Mouse (Mus musculus): ENCODE results near the gene Dirc2.
A peak's percentile ranks its signal among the peaks of the same experiment; 100 is the strongest.

Gene Dirc2

DNA sequence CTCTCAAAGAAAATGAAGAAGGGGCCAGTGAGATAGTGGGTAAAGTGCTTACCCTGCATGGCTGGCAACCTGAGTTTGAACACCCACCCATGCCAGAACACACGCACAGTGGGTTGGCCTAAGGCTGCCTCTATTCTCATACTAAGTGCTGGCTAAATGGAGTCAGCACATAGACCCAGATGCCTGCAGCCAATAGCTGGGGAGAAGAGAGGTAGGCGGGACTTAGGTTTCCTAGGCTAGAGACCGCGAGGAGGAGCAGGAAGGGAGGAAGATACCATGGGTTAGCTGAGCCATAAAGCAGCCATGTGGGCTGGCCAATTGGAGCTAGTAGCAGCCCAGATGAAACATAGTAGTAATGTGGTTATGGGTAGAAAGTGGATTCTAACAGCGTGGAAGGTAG is 3.4 kb upstream of the Dirc2 start:
- no peak for DNase-seq (ENCODE audit: low spot score in 2 of 2)

DNA sequence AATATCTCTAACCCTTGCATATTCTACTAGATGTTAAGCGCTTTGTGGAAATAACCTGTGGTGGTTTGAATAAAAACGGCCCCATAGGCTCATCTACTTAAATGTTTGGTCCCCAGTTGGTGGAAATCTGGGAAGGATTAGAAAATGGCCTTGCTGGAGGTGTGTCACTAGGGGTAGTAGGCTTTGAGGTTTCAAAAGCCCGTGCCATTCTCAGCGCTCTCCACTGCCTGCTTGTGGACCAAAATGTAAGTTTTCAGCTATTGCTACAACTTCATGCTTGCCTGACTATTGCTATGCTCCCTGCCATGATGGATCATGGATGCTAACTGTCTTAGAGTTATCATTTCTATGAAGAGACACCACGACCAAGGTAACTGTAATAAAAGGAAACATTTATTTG is 2.5 kb upstream of the Dirc2 start:
- no peak for DNase-seq (ENCODE audit: low spot score in 2 of 2)

DNA sequence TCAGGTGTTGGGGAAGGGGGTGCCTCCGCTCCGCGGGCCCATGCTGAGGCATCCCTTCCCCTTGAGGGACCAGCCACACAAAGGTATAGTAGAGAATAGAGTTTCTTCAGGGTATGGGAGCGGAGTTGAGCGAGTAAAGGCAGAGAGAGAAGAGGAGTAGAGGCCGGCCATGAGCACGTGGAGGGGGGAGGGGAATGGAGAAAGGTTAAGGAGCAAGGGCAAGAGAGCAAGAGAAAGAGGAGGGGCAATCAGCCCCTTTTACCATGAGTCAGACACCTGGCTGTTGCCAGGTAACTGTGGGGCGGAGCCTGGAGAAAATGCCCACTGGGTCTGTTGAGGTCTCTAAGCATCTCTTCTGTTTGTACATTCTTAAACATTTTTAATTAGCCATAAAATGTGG is 2.0 kb upstream of the Dirc2 start:
- DNase-seq (ENCODE audit: low spot score in 2 of 2), result no peak

DNA sequence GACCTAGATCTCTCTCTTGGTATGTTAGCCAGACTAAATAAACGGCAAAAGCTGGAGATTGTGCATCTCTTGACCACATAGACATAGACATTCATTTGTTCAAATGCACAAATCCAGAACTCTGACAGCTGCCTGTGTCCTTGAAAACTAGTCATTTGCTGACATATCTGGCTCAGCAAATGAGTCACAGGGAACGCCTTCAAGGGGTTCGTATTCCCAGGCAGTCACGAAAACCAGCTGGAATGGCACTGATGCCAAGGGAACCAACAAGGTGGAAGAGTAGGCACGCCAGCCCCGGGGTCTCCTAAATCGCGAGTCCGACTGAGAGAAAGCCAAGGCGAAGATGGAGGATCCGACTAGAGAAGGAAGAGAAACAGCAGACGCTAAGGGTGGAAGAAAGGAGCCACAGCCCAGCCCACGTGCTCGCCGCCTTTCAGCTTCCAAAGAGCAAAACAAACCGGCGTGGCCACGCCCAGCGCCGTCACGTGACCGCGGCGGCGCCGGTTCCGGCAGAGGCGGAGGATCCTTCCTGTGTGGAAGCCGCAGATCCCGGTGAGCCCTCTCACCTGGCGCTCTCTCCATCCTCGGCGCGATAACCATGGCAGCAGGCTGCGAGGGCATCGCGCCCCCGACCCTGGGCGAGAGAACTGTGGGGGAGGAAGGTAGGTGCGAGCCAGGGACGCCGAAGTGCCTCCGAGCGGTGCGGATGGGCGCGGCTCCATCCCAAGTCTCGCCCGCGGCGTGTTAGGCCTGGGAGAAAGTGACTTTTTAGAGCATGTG is 912 bp upstream of the Dirc2 start, which contains the start of gene Hspbap1:
Hspbap1 (plus strand) TSS at position 498 of the 780 bp plus-strand sequence.
- DNase-seq (ENCODE audit: low spot score in 2 of 2), result peak; percentile 89 to 92

DNA sequence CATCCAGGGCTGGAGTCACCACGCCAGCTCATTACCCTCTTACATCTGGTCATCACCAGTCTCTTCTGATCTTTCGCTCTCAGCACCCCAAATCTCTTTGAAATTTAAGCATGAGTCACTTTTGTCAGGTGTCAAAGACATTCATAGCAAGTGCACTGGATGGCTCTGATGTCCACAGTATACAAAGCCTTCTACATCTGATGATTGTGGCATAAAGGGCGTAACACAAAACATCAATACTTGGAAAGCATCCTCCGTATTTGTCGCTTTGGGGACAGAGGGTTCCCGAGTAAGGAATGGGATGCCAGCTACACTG is 729 bp downstream of the Dirc2 start:
- no peak for DNase-seq (ENCODE audit: low spot score in 2 of 2)

DNA sequence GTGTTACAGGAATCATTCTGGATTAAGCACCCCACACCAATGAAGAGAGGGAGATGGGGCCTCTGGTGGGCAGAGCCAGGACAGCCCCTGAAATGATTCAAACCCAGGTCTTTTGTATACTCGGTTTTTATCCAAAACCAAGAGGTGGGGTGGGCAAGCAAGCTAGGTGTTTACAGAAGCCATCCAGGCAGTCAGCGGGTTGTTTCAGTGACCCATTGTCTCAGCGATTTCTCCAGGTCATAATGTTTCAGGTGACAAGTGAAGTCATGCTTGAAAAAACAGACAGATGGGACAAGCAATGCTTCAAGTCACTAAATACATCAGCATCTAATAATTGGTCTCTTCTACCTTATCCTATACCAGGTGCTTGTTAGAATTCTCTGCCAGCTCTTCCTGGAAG is 2.8 kb downstream of the Dirc2 start:
- DNase-seq (ENCODE audit: low spot score in 2 of 2), result no peak

DNA sequence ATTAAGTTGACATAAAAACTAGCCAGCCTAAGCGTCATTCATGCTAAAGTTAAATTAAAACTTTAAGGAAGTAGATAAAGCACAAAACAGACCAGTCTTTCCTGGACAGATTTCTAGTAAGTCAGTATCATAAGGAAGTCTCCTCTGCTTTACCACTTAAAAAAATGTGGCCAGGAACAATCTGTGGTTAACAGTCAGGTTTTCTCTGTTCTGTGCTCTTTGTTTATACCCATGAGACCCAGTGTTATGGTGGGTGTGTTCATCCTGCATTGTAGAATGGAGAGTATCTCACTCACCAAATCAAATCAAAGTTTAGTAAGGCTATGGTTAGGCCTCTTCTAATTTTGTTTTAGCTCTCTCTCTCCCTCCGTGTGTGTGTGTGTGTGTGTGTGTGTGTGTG is 3.7 kb downstream of the Dirc2 start:
- no peak for DNase-seq (ENCODE audit: low spot score in 2 of 2)

DNA sequence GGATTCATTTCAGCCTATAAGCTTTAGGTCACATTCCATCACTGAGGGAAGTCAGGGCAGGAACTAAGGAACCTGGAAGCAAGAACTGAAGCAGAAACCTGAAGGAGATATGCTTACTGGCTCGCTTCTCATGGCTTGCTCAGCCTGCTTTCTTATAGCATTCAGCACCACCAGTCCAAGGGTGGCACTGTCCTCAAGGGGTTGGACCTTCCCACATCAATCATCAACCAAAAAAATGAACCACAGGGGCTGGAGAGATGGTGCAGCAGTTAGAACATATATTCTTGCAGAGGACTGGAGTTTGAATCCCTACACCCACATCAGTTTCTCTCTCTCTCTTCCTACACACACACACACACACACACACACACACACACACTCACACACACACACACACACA is 4.2 kb downstream of the Dirc2 start:
- DNase-seq (ENCODE audit: low spot score in 2 of 2), result no peak

DNA sequence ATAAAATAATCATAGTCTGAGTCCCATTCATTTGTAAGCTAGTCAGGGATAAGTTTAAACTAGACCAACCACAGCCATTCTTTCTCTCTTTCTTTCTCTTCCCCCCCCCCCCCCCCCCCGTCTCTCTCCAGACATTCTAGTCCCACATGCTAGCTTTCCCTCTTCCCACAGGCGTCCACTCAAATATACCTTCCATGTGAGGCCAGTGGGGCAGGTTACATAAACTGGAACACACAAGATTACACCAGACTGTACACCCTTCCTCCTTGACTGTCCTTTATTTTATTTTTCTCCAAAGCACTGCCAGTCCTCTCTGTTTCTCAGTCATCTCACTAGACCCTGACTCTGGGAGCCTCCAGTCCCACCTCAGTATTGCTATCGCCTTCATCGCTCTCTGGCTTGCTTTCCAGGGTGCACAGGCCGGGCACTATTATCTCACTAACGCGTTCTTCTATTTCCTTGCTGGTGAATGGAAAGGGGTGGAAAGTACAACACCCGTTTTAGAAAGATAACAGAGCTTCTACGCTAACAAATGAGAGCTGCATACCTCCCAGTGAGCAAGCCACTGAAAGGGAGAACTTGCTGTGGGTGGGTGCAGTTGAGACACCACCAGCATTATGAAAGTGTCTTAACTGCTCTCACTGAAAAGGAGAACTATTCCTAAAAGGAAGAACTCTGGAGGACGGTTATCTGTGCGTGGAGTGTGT is 5.4 kb downstream of the Dirc2 start:
- no peak for DNase-seq (ENCODE audit: low spot score in 2 of 2)

DNA sequence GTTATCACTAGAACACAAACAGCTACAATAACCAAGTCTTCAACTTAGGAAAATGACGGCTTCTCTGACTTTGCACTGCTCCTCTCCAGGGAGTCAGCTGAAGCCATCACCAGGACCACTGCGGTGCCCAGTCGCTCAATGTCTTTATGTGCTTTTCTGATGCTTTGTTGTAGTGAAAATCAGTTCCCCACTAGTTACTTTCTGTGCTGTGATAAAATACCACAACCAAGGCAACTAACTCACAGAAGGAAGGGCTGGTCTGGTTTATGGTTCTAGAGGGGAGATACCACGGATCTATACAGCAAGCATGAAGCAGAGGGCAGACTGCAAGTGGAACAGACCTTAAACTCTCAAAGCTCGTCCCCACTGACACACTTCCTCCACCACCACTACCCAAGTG is 9.8 kb downstream of the Dirc2 start:
- DNase-seq (ENCODE audit: low spot score in 2 of 2), result no peak

DNA sequence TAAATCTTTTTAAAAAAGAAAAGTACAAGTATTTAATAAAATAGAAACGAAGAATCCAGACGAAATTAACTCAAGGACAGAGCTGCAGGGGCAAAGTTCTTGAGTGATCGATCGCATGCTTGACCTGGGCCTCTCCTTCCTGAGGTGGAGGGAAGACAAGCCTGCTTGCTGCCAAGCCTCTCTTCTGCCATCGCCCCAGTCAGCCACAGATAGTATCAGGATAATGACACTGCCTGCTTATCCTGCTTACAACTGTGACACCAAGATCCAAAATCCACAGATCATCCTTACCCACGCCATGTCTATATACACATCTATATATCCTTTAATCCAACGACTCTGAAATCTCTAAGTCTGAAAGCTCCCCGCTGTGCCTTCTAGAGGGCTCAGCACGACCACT is 12.5 kb downstream of the Dirc2 start:
- no peak for DNase-seq (ENCODE audit: low spot score in 2 of 2)

DNA sequence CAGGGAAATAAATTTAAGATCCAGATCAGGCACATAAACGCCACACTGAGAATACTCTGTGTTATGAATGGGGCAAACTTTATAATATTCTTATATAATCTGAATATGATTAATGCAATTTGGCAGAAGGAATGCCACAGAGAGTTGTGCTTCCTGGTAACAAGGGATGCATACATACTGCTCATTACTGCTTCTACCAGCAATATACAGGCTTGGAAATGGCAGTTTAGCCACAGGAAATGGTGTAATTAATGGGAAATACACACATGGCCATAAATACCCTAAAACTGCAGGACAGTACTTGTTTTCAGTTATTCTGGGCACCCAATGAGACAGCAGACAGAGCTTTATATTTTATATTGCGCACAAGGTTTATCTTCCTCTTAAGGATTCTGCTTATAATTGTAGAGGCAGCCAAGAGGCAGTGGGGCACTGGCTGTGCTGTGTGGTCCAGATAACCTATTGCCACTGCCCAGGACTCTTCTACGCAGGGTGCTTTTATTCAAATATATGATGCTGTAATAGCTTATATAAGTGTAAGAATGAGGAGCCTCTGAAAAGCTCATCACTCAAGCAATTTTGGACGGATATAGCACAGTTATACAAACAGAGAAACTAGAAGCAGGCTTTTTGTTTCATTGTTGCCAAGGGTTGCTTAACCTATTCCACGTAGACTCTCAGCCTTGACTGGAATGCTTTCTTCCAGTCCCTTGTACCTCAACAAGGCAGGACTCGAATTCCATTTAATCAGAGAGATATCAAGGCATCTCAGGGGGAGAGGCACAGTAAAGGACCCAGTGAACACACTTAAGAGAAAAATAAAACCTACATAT is 13.4 kb downstream of the Dirc2 start:
- no peak for DNase-seq (ENCODE audit: low spot score in 2 of 2)

DNA sequence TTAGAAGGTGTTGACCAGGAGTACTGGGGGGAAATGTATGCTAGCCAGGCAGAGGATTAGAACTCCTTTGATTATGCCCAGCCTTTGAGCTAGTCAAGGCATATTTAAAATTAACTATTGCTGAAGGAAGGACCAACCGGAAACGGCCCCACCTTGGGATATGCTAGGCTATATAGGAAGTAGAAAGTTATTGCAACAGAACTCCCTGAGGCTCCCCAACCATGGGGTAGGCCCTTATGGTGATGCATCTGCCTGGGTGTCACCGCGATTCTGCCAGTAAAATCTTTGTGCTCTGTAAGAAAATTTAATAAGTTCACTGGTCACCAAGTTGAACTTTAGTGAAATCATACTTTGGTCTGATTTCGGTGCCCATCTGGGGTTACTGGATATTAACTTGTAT is 15.2 kb downstream of the Dirc2 start:
- no peak for DNase-seq (ENCODE audit: low spot score in 2 of 2)

DNA sequence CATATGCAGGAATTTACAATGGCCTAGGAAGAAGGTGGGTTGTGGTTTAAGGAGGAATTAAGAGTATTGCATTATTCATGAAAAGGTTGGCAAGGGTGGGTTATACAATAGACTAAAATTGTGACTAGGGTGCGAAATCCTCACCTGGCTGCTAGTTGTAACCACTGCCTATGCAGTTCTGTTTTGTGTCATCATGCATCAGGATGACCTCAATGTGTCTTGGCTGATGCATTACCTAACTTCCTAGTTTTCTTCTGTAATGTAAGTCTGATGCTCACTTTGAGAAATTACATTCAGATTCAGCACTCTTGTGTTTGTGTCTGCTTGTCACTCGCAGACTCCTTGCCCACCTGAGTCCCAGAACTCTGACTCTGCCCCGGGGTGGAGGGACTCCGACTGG is 17.3 kb downstream of the Dirc2 start:
- no peak for DNase-seq (ENCODE audit: low spot score in 2 of 2)

DNA sequence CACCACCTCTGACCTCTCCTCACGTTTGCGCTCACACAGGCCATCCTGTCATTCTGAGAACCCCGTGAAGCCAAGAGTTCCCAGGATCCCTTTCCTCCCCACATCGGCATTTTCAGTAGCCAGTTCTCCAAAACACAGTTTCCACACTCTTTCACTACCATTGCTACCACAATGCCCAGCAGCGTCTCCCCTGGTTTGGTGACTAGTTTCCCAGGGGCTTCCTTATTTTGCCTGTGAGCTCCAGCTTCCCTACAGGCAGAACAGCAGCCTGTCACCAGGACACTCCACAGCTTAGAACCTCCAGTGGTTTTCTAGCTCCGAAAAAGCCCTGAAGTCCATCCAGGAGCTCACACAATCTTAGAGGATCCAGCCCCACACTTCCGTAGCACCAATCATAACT is 19.8 kb downstream of the Dirc2 start:
- DNase-seq (ENCODE audit: low spot score in 2 of 2), result no peak

DNA sequence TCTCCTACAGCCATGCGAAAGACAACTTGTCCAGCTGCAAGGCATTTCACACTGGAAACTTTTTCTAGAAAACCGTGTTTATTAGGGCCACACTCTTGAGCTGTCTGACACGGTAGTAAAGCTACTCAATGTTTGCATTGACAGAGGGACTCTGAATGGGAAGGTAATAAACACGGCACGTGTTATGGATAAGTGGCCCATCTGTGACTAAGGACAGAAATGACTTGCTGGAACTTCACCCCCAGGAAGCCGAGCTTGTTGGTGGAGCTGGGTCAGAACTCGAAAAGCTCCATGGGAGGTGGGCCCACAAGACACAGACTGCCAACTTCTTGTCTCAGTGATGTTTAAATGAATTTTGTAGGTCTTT is 20.9 kb downstream of the Dirc2 start:
- no peak for DNase-seq (ENCODE audit: low spot score in 2 of 2)

DNA sequence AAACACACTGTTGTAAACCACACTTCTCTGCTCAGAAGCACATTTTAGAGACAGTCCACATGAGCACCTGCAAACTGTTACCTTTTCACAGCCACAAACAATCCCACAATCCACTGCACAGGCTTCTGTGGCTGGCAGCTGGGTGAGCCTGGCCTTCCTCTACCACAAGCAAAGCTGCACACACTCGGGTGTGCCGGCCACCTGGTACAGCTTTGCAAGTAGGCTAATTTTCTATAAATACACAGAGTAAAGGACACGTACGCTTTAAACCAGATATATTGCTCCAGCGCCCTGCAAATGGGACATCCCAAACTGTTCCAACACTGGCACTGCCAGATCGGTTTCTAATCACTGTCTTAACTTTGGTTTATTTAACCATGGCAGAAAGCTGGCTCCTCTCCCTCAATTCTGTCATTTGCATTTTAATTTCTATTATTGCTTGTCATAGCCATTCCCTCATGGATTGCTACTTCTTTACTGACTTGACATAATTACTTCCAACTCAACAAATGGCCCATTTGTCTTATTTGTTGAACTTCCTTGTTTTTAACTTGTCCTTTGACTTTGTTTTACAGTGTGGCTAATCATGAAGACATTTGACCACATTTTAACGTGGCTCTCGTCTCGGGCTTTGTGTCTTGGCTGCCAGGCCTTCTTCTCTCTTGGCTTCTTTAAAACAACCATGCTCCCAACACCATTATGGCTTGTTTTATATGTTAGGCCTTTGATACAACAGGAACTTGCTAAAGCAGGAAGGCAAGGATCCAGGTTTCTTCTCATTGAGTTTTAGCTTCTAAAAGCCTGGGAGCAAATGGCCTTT is 21.5 kb downstream of the Dirc2 start:
- DNase-seq (ENCODE audit: low spot score in 2 of 2), result no peak

DNA sequence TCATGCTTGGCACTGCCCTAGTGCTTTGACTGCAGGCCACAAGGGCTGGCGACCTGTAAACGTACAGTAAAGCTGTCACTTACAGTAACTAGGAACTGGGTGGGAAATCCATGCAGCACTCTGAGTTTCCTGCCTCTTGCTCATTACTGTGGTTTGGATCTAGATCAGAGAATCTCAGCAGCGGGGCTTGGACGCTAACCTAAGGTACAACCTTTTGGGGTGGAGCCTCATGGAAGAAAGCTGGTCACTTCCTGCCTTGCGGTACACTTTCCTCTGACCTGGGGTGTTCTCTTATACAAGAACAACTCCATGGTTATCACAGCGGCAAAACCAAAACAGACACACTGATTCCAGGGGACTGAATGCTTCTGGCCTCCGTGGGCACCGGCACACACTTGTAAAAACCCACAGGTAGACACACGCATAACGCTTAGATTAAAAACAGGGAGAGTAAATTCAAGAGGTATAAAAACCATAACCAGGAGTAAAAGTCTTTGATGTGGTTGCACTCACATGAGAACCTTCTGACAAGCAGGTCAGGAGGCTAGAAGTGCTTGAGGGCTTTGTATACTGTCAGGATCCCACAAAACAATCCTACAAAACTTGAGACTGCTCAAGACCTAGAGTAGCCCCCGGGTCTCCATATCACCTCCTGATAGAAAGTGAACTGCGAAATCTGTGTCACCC is 26.8 kb downstream of the Dirc2 start:
- DNase-seq (ENCODE audit: low spot score in 2 of 2), result no peak

DNA sequence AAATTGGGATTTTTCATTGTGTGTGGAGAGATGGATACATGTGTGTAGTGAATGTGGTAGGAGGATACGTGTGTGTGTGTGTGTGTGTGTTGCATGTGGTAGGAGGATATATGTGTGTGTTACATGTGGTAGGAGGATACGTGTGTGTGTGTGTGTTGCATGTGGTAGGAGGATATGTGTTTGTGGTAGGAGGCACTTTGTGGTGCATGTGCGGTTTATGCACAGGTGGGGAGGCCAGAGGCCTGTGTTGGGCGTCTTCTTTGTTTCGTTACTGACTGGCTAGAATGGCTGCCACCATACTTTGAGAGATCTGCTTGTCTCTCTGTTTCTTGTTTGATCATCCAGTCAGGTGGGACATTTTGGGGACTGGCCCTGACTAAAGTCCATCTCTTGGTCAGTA is 27.5 kb downstream of the Dirc2 start:
- DNase-seq (ENCODE audit: low spot score in 2 of 2), result no peak

DNA sequence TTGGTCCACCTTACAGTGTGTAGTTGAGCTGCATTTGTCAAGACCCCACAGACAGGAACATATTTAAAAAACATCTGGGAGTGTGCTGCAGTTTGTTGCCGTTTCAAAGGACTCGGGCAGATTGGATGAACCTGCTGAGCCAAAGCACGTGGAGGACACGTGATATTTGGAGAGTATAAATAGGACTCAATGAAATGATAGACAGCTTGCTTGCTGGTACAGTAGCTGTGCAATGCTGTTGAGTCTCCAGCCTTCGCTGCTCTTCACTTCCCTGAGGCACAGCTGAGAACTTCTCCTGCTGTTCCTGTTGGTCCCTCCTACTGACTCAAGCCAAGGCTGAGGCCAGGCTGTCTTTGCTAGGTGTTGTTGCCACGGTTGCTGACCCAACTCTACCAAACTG is 28.2 kb downstream of the Dirc2 start:
- DNase-seq (ENCODE audit: low spot score in 2 of 2), result no peak

DNA sequence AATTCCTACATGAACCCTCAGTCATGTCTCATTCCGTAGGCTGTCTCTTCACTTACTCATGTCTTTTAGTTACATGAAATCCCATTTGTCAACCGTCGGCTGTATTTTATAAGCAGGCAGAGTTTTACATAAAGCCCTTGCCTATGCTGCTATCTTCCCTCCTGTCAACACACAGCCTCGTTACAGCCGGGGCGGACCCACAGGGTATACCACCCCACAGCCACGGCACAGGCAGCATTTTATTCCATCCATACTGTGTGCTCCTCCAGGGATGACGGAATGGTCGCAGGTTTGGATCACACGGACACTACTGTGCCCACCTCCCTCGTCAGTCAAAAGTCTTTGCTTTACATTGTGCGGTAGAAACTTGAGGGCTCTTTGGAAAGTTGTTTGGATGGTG is 28.8 kb downstream of the Dirc2 start:
- DNase-seq (ENCODE audit: low spot score in 2 of 2), result no peak

Data from right cerebral cortex, postnatal 36 days (tissue).